Mouse (Mus musculus) bone marrow macrophage, adult 2 months (primary cell): ENCODE results near the gene Cpxm2.

ENCODE experiments used
- CTCF ChIP-seq: IDR thresholded peaks from 2 replicates; pipeline ENCODE4 v1.5.1; 2012; ENCODE audit warnings: low read depth, mild to moderate bottlenecking, low read length, moderate library complexity
- POLR2A ChIP-seq: IDR thresholded peaks from 2 replicates; pipeline ENCODE4 v1.6.1; 2012; ENCODE audit warnings: mild to moderate bottlenecking, low read depth, low read length, borderline replicate concordance

GRCm38 (mm10) chr7:132124948-132125347 is 29.6 kb downstream of the Cpxm2 start:
- TF ChIP-seq CTCF (no peak), POLR2A (no peak)
